Mouse (Mus musculus): ENCODE results near the gene Golga5. TPM values are rescaled to one million over a fixed set of nuclear protein-coding genes. Genes with fewer than 3 reads are reported as not detected.

Golga5 gene
- polyA plus RNA-seq, 1 experiment, result 21.8 TPM

- DNase-seq (ENCODE audit: low read depth), result no peak
- TF ChIP-seq CTCF (IDR thresholded peaks at IDR 0.05; ENCODE audit: borderline replicate concordance, extremely low read depth, insufficient read depth, insufficient read length), result no peak
- TF ChIP-seq POLR2A (IDR thresholded peaks at IDR 0.05; ENCODE audit: borderline replicate concordance, extremely low read depth, insufficient read depth, insufficient read length, poor library complexity, severe bottlenecking), result no peak
These were observed 36.7 kb upstream of the Golga5 start for GRCm38 (mm10) chr12:102432238-102432637.

- no peak for TF ChIP-seq CTCF (IDR thresholded peaks at IDR 0.05; ENCODE audit: borderline replicate concordance, extremely low read depth, insufficient read depth, insufficient read length)
- no peak for TF ChIP-seq POLR2A (IDR thresholded peaks at IDR 0.05; ENCODE audit: borderline replicate concordance, extremely low read depth, insufficient read depth, insufficient read length, poor library complexity, severe bottlenecking)
- DNase-seq (ENCODE audit: low read depth), result no peak
These were observed 34.8 kb upstream of the Golga5 start for GRCm38 (mm10) chr12:102434107-102434506.

GRCm38 (mm10) chr12:102436939-102437526, 31.9 kb upstream of the Golga5 start:
- no peak for DNase-seq (ENCODE audit: low read depth)
- TF ChIP-seq CTCF (IDR thresholded peaks at IDR 0.05; ENCODE audit: borderline replicate concordance, extremely low read depth, insufficient read depth, insufficient read length) (no peak), POLR2A (IDR thresholded peaks at IDR 0.05; ENCODE audit: borderline replicate concordance, extremely low read depth, insufficient read depth, insufficient read length, poor library complexity, severe bottlenecking) (no peak)

- TF ChIP-seq CTCF (IDR thresholded peaks at IDR 0.05; ENCODE audit: borderline replicate concordance, extremely low read depth, insufficient read depth, insufficient read length) (no peak), POLR2A (IDR thresholded peaks at IDR 0.05; ENCODE audit: borderline replicate concordance, extremely low read depth, insufficient read depth, insufficient read length, poor library complexity, severe bottlenecking) (no peak)
- DNase-seq (ENCODE audit: low read depth), result no peak
These were observed 31.0 kb upstream of the Golga5 start for GRCm38 (mm10) chr12:102437952-102438351.

GRCm38 (mm10) chr12:102438983-102439631, 29.8 kb upstream of the Golga5 start:
- TF ChIP-seq CTCF (IDR thresholded peaks at IDR 0.05; ENCODE audit: borderline replicate concordance, extremely low read depth, insufficient read depth, insufficient read length), result no peak
- TF ChIP-seq POLR2A (IDR thresholded peaks at IDR 0.05; ENCODE audit: borderline replicate concordance, extremely low read depth, insufficient read depth, insufficient read length, poor library complexity, severe bottlenecking), result no peak
- no peak for DNase-seq (ENCODE audit: low read depth)

GRCm38 (mm10) chr12:102439632-102440023, 29.3 kb upstream of the Golga5 start, which contains the start of gene Lgmn:
Lgmn (minus strand) TSS chr12:102439813.
- TF ChIP-seq CTCF (IDR thresholded peaks at IDR 0.05; ENCODE audit: borderline replicate concordance, extremely low read depth, insufficient read depth, insufficient read length) (no peak), POLR2A (IDR thresholded peaks at IDR 0.05; ENCODE audit: borderline replicate concordance, extremely low read depth, insufficient read depth, insufficient read length, poor library complexity, severe bottlenecking) (peak; percentile 30; the same call in 1 of the 2 replicates)
- DNase-seq (ENCODE audit: low read depth), result peak; percentile 99

GRCm38 (mm10) chr12:102440551-102440950, 28.4 kb upstream of the Golga5 start:
- TF ChIP-seq POLR2A (IDR thresholded peaks at IDR 0.05; ENCODE audit: borderline replicate concordance, extremely low read depth, insufficient read depth, insufficient read length, poor library complexity, severe bottlenecking), result no peak
- no peak for TF ChIP-seq CTCF (IDR thresholded peaks at IDR 0.05; ENCODE audit: borderline replicate concordance, extremely low read depth, insufficient read depth, insufficient read length)
- no peak for DNase-seq (ENCODE audit: low read depth)

- TF ChIP-seq CTCF (IDR thresholded peaks at IDR 0.05; ENCODE audit: borderline replicate concordance, extremely low read depth, insufficient read depth, insufficient read length) (no peak), POLR2A (IDR thresholded peaks at IDR 0.05; ENCODE audit: borderline replicate concordance, extremely low read depth, insufficient read depth, insufficient read length, poor library complexity, severe bottlenecking) (no peak)
- no peak for DNase-seq (ENCODE audit: low read depth)
These were observed 27.8 kb upstream of the Golga5 start for GRCm38 (mm10) chr12:102441141-102441540.

- no peak for DNase-seq (ENCODE audit: low read depth)
- TF ChIP-seq POLR2A (IDR thresholded peaks at IDR 0.05; ENCODE audit: borderline replicate concordance, extremely low read depth, insufficient read depth, insufficient read length, poor library complexity, severe bottlenecking) (no peak), CTCF (IDR thresholded peaks at IDR 0.05; ENCODE audit: borderline replicate concordance, extremely low read depth, insufficient read depth, insufficient read length) (no peak)
These were observed 26.3 kb upstream of the Golga5 start for GRCm38 (mm10) chr12:102442639-102443038.

- TF ChIP-seq POLR2A (IDR thresholded peaks at IDR 0.05; ENCODE audit: borderline replicate concordance, extremely low read depth, insufficient read depth, insufficient read length, poor library complexity, severe bottlenecking), result no peak
- TF ChIP-seq CTCF (IDR thresholded peaks at IDR 0.05; ENCODE audit: borderline replicate concordance, extremely low read depth, insufficient read depth, insufficient read length), result no peak
- DNase-seq (ENCODE audit: low read depth), result no peak
These were observed 25.3 kb upstream of the Golga5 start for GRCm38 (mm10) chr12:102443676-102444075.

GRCm38 (mm10) chr12:102445436-102445835, 23.5 kb upstream of the Golga5 start:
- TF ChIP-seq POLR2A (IDR thresholded peaks at IDR 0.05; ENCODE audit: borderline replicate concordance, extremely low read depth, insufficient read depth, insufficient read length, poor library complexity, severe bottlenecking) (no peak), CTCF (IDR thresholded peaks at IDR 0.05; ENCODE audit: borderline replicate concordance, extremely low read depth, insufficient read depth, insufficient read length) (no peak)
- DNase-seq (ENCODE audit: low read depth), result no peak

- TF ChIP-seq CTCF (IDR thresholded peaks at IDR 0.05; ENCODE audit: borderline replicate concordance, extremely low read depth, insufficient read depth, insufficient read length) (no peak), POLR2A (IDR thresholded peaks at IDR 0.05; ENCODE audit: borderline replicate concordance, extremely low read depth, insufficient read depth, insufficient read length, poor library complexity, severe bottlenecking) (no peak)
- DNase-seq (ENCODE audit: low read depth), result no peak
These were observed 18.5 kb upstream of the Golga5 start for GRCm38 (mm10) chr12:102450437-102450836.
